Mouse (Mus musculus) limb, embryonic 14.5 days (tissue): ENCODE measurements around the gene Stk39. TPM values are rescaled to one million over a fixed set of nuclear protein-coding genes. Genes with fewer than 3 reads are reported as not detected.
A peak's percentile ranks its signal among the peaks of the same experiment; 100 is the strongest.

Experiments
- ATAC-seq: fragments of 200-750 bp; cut with Nextera tagmentation; 2 replicates; pipeline ENCODE4 v1.8.0; 2017; ENCODE audit warnings: low read depth, moderate number of reproducible peaks, moderate TSS enrichment; ENCODE audit not compliant: low FRiP score
- DNase-seq: peaks from one replicate; pipeline ENCODE4 v3.0.0-alpha.2; 2015; ENCODE audit warnings: low spot score
- H3K27ac ChIP-seq: fragments of 300-500 bp; sonication (generic); replicated peaks from 2 replicates; pipeline ENCODE4 v1.5.1; 2014; ENCODE audit warnings: low read depth, mild to moderate bottlenecking, low read length, moderate library complexity, mixed read lengths
- H3K27me3 ChIP-seq: fragments of 300-500 bp; sonication (generic); 2 replicates; pipeline ENCODE4 v1.6.1; 2014; ENCODE audit warnings: low read length, mixed read lengths; ENCODE audit not compliant: control insufficient read depth, insufficient read depth
- H3K36me3 ChIP-seq: fragments of 300-500 bp; sonication (generic); 2 replicates; pipeline ENCODE4 v1.6.1; 2014; ENCODE audit warnings: mild to moderate bottlenecking, low read length, moderate library complexity, mixed read lengths; ENCODE audit not compliant: control insufficient read depth, insufficient read depth
- H3K4me1 ChIP-seq: fragments of 300-500 bp; sonication (generic); 2 replicates; pipeline ENCODE4 v1.6.1; 2014; ENCODE audit warnings: antibody characterized with exemption, low read length, mixed read lengths; ENCODE audit not compliant: control insufficient read depth, insufficient read depth
- H3K4me2 ChIP-seq: fragments of 300-500 bp; sonication (generic); replicated peaks from 2 replicates; pipeline ENCODE4 v1.6.1; 2014; ENCODE audit warnings: low read depth, mild to moderate bottlenecking, low read length, moderate library complexity; ENCODE audit not compliant: severe bottlenecking
- H3K4me3 ChIP-seq: fragments of 300-500 bp; sonication (generic); replicated peaks from 2 replicates; pipeline ENCODE4 v1.5.1; 2014; ENCODE audit warnings: low read length
- H3K9ac ChIP-seq: fragments of 300-500 bp; sonication (generic); 2 replicates; pipeline ENCODE4 v1.6.1; 2014; ENCODE audit warnings: mild to moderate bottlenecking, low read depth, low read length, moderate library complexity; ENCODE audit not compliant: severe bottlenecking
- H3K9me3 ChIP-seq: fragments of 300-500 bp; sonication (generic); 2 replicates; pipeline ENCODE4 v1.6.1; 2016; ENCODE audit warnings: low read length; ENCODE audit not compliant: control insufficient read depth
- POLR2A ChIP-seq: fragments of 200-500 bp; IDR thresholded peaks from 2 replicates; pipeline ENCODE4 v1.8.0; 2012; ENCODE audit warnings: inconsistent platforms, mild to moderate bottlenecking, moderate library complexity, borderline replicate concordance; ENCODE audit not compliant: insufficient read depth, insufficient read length; ENCODE audit errors: extremely low read depth
- WGBS: fragments of 180-500 bp; shearing (Covaris S2); extraction: QIAGEN DNeasy Blood & Tissue Kit; methylation state at CpG from one replicate; pipeline ENCODE4 v1.1.7; 2014; 5-methylcytosine and 5-hydroxymethylcytosine counted together
- polyA plus RNA-seq, 2 experiments: library from polyadenylated mRNA; depleted of rRNA in 1 of 2; stranded (reverse) in 1 of 2; unstranded in 1 of 2; fragments of >200 nt; fragmentation: Nextera tagmentation in 1 of 2; extraction: Ambion mirVana in 1 of 2; gene quantifications; 2 replicates each; pipeline versions ENCODE4 v1.2.1 to v1.2.3; 2012 to 2014

Stk39 gene
- polyA plus RNA-seq, 2 experiments, result 14.9 to 16.8 TPM

GRCm38 (mm10) chr2:68211443-68211842 is 260.6 kb downstream of the Stk39 start:
- no peak overlapping the region for H3K27ac ChIP-seq
- no peaks in the 10 kb centered on the region for H3K9me3 ChIP-seq
- H3K27me3 ChIP-seq, result no peaks in the 10 kb centered on the region
- no peak overlapping the region for H3K9ac ChIP-seq
- no peaks in the 10 kb centered on the region for H3K36me3 ChIP-seq
- DNase-seq (no peak), ATAC-seq (peak; percentile 55; the same call in 1 of the 2 replicates)
- no peak for TF ChIP-seq POLR2A
- no peak overlapping the region for H3K4me3 ChIP-seq
- 57% methylated on average over 7 of the region's 7 CpGs for WGBS
- no peaks in the 10 kb centered on the region for H3K4me1 ChIP-seq
- no peak overlapping the region for H3K4me2 ChIP-seq

- Histone ChIP-seq H3K4me3 (no peak overlapping the region), H3K36me3 (no peaks in the 10 kb centered on the region), H3K27me3 (no peaks in the 10 kb centered on the region), H3K9ac (no peak overlapping the region), H3K4me2 (no peak overlapping the region), H3K9me3 (no peaks in the 10 kb centered on the region), H3K27ac (no peak overlapping the region), H3K4me1 (no peaks in the 10 kb centered on the region)
- no peak for TF ChIP-seq POLR2A
- WGBS, result 67% methylated on average over 4 of the region's 4 CpGs
- DNase-seq (no peak), ATAC-seq (peak; percentile 26; the same call in 1 of the 2 replicates)
Observed at GRCm38 (mm10) chr2:68196245-68196644, 275.8 kb downstream of the Stk39 start.

- Histone ChIP-seq H3K9me3 (no peaks in the 10 kb centered on the region), H3K9ac (no peak overlapping the region), H3K27ac (no peak overlapping the region), H3K4me2 (no peak overlapping the region), H3K36me3 (no peaks in the 10 kb centered on the region), H3K27me3 (no peaks in the 10 kb centered on the region), H3K4me1 (no peaks in the 10 kb centered on the region), H3K4me3 (no peak overlapping the region)
- DNase-seq (no peak), ATAC-seq (peak; percentile 55; the same call in 1 of the 2 replicates)
- 68% methylated on average over 4 of the region's 4 CpGs for WGBS
- no peak for TF ChIP-seq POLR2A
Observed at GRCm38 (mm10) chr2:68194444-68194843, 277.6 kb downstream of the Stk39 start.

GRCm38 (mm10) chr2:68193465-68193837 is 278.6 kb downstream of the Stk39 start:
- DNase-seq (no peak), ATAC-seq (no peak)
- Histone ChIP-seq H3K27me3 (no peaks in the 10 kb centered on the region), H3K9me3 (no peaks in the 10 kb centered on the region), H3K4me3 (no peak overlapping the region), H3K4me1 (no peaks in the 10 kb centered on the region), H3K9ac (no peak overlapping the region), H3K36me3 (no peaks in the 10 kb centered on the region), H3K27ac (no peak overlapping the region), H3K4me2 (no peak overlapping the region)
- TF ChIP-seq POLR2A, result no peak

DNA sequence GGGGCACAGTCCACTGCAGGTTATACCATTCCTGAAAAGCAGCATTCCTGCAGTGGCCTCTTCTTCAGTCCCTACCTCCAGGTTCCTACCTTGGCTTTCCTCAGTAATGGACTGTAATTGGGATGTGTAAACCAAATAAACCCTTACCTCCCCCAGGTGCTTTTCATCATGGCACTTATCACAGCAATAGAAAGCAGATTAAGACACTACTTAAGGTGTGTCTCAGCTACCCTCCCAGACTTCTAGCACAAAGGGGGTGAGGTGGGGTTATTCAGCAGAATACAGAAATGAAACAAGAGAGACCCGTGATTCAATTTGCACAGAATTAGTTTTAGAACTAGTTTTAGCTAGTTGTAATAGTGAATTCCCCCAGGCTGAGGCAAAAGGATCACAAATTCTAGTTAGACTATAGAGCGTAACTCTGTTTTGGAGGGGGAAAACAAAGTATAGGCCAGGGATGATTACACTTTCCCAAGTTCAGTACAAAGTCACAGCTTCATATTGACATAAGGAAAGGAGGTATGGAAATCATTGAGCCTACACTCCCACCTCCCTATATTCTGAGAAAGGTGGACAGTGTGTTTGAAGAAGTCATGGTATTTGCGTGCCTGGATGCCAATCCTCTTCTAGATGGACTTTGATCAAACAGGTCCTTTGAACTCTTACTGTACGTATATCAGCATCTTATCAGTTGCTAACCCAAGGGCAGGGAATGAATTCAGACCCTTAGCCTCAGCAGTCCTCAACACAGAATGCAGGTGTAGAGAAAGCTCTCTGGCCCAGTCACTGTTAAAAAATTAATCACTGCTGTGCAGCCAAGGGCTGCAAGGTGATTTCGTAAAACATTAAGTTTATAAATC is 279.2 kb downstream of the Stk39 start:
- TF ChIP-seq POLR2A, result no peak
- DNase-seq, result no peak
- Histone ChIP-seq H3K9me3 (no peaks in the 10 kb centered on the region), H3K27me3 (no peaks in the 10 kb centered on the region), H3K4me1 (no peaks in the 10 kb centered on the region), H3K36me3 (no peaks in the 10 kb centered on the region), H3K4me3 (no peak overlapping the region), H3K27ac (no peak overlapping the region), H3K9ac (no peak overlapping the region), H3K4me2 (no peak overlapping the region)
- ATAC-seq, result no peak
- 88% methylated on average over 5 of the region's 5 CpGs for WGBS

DNA sequence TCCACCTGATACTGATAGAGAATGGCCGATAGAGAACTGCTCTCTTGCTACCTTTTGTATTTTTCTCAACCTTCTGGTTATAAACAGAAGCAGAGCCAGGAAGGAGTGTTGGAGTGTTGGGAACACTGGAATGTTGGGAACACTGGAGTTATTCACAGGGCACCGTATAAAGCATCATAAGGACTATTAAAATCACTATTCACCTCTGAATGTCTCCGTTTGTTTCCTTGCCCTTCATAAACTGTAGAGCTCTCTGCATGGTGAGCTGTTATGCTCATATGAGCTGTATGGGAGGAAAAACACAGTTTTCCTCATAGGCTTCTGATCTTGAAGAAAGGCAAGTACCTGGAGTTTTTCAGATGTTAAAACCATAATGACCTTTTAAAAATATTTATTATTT is 295.6 kb downstream of the Stk39 start:
- WGBS, result 40% methylated on average over 3 of the region's 3 CpGs
- DNase-seq, result no peak

More for the DNA sequence above, 295.6 kb downstream of the Stk39 start:
- Histone ChIP-seq H3K4me3 (no peak overlapping the region), H3K36me3 (no peaks in the 10 kb centered on the region), H3K9me3 (no peaks in the 10 kb centered on the region), H3K27me3 (no peaks in the 10 kb centered on the region), H3K4me2 (no peak overlapping the region), H3K4me1 (peaks cover 11% of the 10 kb centered on the region; the same call in 1 of the 2 replicates), H3K27ac (peak overlapping the region; percentile 38; the same call in 1 of the 2 replicates), H3K9ac (no peak overlapping the region)
- no peak for ATAC-seq
- TF ChIP-seq POLR2A, result no peak
